Mouse (Mus musculus) layer of hippocampus, postnatal 36 days (tissue): ENCODE results near the gene Gm49510. TPM values are rescaled to one million over a fixed set of nuclear protein-coding genes. Genes with fewer than 3 reads are reported as not detected.

Experiments used
- DNase-seq, 2 experiments: peaks; one replicate each; pipeline ENCODE4 v3.0.0; 2022
- microRNA-seq, 2 experiments: library from miRNA; unstranded; fragments of <30 nt; microRNA quantifications; one replicate each; pipeline ENCODE4 v1.2.0; 2021
- total RNA-seq, 2 experiments: library from RNA; stranded (reverse); gene quantifications; 2 replicates each; pipeline ENCODE4 v1.2.3; 2021

Gene Gm49510
- total RNA-seq, 2 experiments from 2014 or later: 0.33 TPM; not detected in 1

- DNase-seq: no peak
Measured at GRCm38 (mm10) chr15:78948152-78948725, 48.8 kb downstream of the Gm49510 start.

GRCm38 (mm10) chr15:78948883-78949282 lies 49.4 kb downstream of the Gm49510 start:
- DNase-seq: no peak

DNA sequence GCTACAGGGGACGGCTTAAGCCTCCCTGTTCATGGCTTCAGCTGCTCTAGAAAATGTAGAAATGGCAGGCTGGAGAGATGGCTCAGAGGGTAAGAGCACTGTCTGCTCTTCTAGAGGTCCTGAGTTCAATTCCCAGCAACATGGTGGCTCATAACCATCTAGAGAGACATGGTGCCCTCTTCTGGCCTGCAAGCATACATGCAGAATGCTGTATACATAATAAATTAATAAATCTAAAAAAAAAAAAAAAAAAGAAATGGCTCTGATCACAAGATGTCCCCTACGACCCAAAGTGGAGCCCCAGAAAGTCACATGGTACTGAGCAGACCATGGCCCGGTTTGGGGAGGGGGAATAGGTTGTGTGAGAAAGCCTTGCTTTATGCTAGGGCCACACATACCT lies 56.2 kb downstream of the Gm49510 start:
- DNase-seq: no peak

DNA sequence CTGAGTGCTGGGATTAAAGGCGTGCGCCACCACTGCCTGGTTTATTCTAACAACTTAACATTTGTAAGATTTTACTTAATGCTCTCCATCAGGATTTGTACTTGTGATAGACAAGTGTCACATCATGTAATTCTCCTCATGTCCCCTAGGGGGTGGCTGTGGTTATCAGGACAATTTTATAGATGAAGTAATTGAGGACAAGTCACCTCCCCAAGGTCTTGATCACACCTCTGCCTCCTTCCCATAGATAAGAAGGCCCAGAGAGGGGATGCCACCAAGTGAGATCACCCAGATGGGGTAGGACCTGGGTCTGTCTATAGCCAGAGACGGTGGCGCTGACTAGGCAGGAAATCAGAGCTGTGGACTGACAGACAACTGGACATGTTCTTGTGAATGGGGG lies 56.9 kb downstream of the Gm49510 start:
- DNase-seq: no peak

GRCm38 (mm10) chr15:78957021-78957420 lies 57.6 kb downstream of the Gm49510 start:
- DNase-seq: no peak

GRCm38 (mm10) chr15:78959537-78959936 lies 60.1 kb downstream of the Gm49510 start:
- DNase-seq: no peak

- DNase-seq: no peak
Measured at GRCm38 (mm10) chr15:78960088-78960487, 60.6 kb downstream of the Gm49510 start.

DNA sequence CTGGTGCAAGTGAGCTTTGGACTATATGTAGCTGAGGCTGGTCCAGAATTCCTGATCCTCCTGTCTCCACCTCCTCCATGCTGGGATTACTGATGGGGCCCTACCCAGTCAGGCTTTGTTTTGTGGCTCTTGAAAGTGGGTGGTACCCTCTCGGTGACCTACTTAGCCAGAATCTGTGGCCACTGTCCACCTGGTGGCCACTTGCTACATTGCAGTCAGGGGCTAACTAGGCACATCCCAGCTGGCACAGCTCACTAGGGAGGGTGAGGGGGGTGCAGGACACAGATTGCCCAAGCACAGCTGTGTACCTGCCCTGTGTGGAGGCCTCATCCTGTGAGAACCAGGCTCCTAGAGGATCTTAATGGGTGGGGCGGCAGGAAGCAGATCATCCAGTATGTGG lies 63.4 kb downstream of the Gm49510 start:
- DNase-seq: no peak

Small RNA genes within 50 kb of the gene (microRNA-seq; reads per million reads assigned to microRNA genes)
- 0.30 to 0.63 reads per million in 2 experiments for gene Mir6955

Other genes with a start within 250 kb of the Gm49510 start
- 100 to 1,000 TPM; 181 to 207 TPM for gene Elfn2, start 180.9 kb upstream of the Gm49510 start, total RNA-seq
- 1 to 10 TPM; 5.4 to 6.2 TPM for gene Mfng, start 126.2 kb upstream of the Gm49510 start, total RNA-seq
- gene Card10, start 96.6 kb upstream of the Gm49510 start, total RNA-seq: 1 to 10 TPM; 5.1 to 5.8 TPM
- gene Cdc42ep1, start 57.0 kb upstream of the Gm49510 start, total RNA-seq: 10 to 100 TPM; 12.4 to 13.2 TPM
- gene Lgals2, start 44.1 kb upstream of the Gm49510 start, total RNA-seq: not detected
- 10 to 100 TPM; 56.2 to 58.6 TPM for gene Gga1, start 22.5 kb upstream of the Gm49510 start, total RNA-seq
- gene Sh3bp1, start 101 bp downstream of the Gm49510 start, total RNA-seq: 10 to 100 TPM; 32.0 to 33.3 TPM
- 100 to 1,000 TPM; 171 to 176 TPM for gene Pdxp, start 14.3 kb downstream of the Gm49510 start, total RNA-seq
- gene Lgals1, start 27.1 kb downstream of the Gm49510 start, total RNA-seq: 10 to 100 TPM; 18.2 to 19.2 TPM
- gene Nol12, start 35.3 kb downstream of the Gm49510 start, total RNA-seq: 10 to 100 TPM; 36.7 to 39.5 TPM
- gene Triobp, start 48.1 kb downstream of the Gm49510 start, total RNA-seq: 10 to 100 TPM in 1 of 2 experiments, 1 to 10 TPM in 1; 7.7 to 12.7 TPM
- 10 to 100 TPM; 88.9 to 89.5 TPM for gene H1f0, start 128.8 kb downstream of the Gm49510 start, total RNA-seq
- not detected for gene Galr3, start 142.2 kb downstream of the Gm49510 start, total RNA-seq
- 10 to 100 TPM; 17.6 to 20.7 TPM for gene Ankrd54, start 163.2 kb downstream of the Gm49510 start, total RNA-seq
- 10 to 100 TPM; 69.4 to 74.8 TPM for gene Eif3l, start 175.5 kb downstream of the Gm49510 start, total RNA-seq
- gene Micall1, start 209.2 kb downstream of the Gm49510 start, total RNA-seq: 10 to 100 TPM; 33.1 to 34.5 TPM
- 100 to 1,000 TPM in 1 of 2 experiments, 10 to 100 TPM in 1; 98.9 to 101 TPM for gene Polr2f, start 241.3 kb downstream of the Gm49510 start, total RNA-seq
- 1 to 10 TPM; 8.9 to 9.3 TPM for gene 1700088E04Rik, start 241.6 kb downstream of the Gm49510 start, total RNA-seq